Mouse (Mus musculus) Muller cell, postnatal 12 days (primary cell): Measurements from ENCODE around the gene Gal3st2.
"Not testable (repeated sequence)": the region's sequence is repeated elsewhere in the genome, so short reads cannot be mapped to it uniquely, and the experiment has no call there.

Experiments used
- DNase-seq: peaks from one replicate; pipeline ENCODE4 v3.0.0-alpha.2; 2015; ENCODE audit errors: inconsistent ontology term

Gal3st2 gene

DNA sequence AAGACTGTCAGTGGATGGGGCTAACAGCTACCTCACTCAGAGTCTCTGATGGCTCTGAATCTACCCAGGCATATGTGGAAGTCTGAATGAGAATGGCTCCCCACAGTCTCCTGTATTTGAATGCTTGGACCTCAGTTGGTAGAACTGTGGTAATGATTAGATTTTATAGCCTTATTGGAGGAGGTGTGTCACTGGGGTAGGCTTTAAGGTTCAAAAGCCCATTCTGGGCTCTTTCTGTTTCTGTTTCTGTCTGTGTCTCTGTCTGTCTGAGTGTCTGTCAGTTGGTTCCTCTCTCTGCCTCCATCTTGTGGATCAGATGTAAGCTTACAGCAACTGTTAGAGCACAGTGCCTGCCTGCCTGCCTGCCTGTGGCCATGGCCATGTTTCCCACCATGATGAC lies 1.5 kb upstream of the Gal3st2 start:
- DNase-seq = no peak

DNA sequence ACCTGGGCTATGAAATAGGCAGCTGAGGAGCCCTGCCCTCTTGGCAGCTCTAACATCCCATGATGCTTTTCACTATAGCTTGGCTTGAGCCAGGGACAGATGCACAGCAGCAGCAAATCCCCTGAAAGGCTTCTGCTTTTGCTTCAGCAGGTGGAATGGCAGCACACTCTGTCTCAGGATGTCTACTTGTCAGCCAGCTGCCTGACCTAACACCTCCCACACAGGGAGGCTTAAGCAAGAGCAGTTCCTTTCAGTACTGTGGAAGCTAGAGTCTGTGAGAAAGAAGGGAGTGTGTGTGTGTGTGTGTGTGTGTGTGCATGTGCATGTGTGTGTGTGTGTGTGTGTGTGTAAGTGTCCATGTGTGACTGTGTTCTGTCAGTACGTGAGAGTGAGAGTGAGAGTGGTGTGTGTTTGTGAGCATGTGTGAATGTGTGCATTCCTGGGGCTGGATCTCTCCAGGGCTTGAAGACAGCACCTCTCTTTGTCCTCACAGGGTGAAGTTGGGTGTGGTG lies 10.5 kb downstream of the Gal3st2 start:
- DNase-seq = not testable (repeated sequence)

DNA sequence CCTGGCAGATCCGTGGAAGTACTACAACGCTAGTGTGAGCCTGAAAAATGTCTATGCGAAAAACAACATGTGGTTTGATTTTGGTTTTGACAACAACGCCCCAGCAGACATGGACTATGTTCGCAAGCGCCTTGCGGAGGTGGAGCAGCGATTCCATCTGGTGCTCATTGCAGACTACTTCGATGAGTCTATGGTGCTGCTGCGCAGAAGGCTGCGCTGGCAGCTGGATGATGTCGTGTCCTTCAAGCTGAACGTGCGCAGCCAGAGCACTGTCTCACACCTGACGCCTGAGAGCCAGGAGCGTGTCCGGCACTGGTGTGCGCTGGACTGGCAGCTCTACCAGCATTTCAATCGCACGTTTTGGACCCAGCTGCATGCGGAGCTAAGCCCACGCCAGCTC lies 13.3 kb downstream of the Gal3st2 start:
- DNase-seq = not testable (repeated sequence)

DNA sequence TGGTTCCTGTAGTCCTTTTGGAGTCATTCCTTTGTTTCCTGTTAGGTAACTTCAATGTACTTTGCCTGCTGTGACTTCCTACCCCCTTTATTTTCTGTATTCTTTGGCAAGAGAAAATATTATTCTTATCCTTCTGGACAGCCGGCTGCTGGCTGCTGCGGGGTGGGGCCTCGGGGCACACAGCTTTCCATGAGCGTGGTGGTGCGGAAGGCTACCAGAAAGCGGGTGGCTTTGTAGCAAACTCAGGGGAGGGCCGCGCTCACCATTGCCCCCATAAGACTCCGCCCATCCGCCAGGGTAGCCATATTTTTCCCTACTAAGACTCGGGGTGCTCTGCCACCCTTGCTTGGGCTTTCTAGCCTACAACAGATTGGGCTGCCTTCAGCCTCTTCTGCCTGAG lies 20.7 kb downstream of the Gal3st2 start:
- not testable (repeated sequence) for DNase-seq

DNA sequence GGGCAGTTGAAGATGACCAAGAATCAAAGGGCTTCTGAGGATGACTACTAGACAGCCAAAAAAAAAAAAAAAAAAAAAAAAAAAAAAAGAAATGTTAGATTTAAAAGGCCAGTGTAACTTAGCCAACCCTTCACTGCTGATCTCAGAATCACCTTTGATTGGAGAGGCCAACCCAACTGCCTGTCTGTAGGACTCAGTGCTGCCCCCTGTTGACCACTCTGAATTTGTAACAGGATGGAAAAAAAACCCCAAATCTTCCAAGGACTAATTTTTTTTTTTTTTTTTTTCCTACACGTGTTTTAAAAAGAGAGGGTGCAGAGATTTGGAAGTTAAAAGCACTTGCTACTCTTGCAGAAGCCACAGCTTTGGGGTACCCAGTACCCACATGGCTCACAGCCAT lies 29.8 kb downstream of the Gal3st2 start:
- not testable (repeated sequence) for DNase-seq

DNA sequence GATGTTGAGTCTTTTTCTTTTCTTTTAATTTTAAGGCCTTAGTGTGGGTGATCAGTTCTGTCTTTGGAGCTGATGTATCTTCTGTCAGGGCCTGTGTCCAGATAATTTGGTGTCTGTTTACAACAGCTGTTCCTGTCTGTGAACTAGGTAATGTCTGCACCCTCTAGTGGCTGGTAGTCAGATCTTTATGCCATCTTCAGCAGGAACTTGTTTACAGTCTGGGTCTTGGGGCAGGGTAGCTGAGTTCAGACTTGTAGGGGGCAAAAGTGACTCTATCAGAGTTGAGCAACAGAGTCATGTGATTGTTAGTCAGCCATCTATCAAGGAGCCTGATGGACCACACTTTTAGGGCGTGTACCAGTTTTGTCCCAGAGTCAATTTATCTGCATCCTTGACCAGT lies 36.3 kb downstream of the Gal3st2 start:
- not testable (repeated sequence) for DNase-seq

DNA sequence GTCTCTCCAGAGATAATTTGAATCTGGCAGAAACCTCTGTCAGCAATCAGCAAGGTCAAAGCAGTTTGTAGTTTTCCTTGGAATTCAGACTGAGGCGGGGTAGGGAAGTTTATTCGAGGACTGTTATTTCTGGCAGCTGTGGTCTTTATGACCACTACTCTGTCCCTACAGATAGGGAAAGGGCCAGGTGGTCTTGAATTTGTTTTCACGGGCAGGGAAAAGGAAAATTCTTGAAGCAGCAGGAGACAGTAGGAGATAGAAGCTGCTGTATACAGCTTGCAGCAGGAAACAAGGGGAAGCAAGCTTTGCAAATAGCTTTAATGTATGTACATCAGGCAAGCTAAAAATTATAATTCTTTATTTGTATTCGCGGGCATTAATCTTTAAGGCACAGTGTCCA lies 40.2 kb downstream of the Gal3st2 start:
- not testable (repeated sequence) for DNase-seq

DNA sequence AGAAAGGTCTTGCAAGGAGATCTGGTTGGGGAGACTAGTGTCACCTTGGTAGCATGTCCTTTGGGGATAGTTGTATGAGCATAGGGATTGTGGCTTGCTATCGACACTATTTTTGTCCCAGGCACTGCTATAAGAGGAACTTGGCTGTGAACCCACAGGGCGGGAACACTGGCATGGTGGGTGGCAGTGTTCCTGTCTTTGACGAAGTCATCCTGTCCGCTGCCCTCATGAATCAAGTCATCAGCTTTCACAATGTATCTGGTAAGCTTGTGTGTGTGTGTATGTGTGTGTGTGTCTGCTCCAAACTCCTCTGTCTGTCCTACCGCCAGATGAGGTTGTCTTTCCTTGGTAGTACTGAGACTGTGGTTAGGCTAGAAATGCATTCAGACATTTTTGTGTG lies 45.6 kb downstream of the Gal3st2 start:
- DNase-seq = not testable (repeated sequence)

DNA sequence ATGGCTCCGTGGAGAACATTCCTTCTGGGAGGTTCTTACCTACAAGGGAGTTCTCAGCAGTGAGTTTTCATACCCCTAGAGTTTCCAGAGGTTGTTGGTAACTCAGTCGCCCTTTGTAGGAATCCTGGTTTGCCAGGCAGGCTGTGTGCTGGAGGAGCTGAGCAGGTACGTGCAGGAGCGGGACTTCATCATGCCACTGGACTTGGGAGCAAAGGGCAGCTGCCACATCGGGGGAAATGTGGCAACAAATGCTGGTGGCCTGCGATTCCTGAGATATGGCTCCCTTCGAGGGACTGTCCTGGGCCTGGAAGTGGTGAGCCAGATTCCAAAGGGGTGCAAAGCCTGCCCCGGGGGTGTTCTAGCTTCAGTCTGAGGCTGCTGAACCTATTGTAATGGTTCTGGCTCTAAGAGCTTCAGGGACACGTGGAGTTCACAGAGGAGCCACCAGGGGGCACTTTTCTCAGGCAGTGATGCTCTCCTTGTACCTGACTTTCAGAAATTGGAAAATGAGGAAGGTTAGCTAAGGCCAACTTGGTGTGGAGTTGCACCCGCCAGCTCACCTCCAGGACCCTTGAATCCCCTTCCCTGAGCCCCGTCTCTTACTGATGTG lies 48.0 kb downstream of the Gal3st2 start:
- not testable (repeated sequence) for DNase-seq

DNA sequence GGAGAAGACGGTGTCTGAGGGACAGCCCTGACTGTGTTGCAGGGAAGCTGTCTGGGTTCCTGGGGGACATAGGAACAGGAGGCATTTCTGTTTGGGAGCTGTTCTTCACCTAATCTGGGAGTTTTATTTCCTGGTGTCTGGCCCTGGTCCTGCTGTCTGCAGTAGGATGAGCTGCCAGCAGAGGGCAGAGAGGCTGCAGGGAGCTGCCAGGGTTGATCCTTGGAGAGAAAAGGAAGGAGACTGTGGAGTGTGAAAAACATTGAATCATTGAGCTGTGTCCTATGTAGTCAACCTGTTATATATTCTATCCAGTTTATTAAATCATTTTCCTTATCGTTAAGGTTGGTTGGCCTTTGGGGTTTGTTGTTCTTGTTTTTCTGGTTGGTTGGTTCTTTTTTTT lies 50.8 kb downstream of the Gal3st2 start:
- not testable (repeated sequence) for DNase-seq

DNA sequence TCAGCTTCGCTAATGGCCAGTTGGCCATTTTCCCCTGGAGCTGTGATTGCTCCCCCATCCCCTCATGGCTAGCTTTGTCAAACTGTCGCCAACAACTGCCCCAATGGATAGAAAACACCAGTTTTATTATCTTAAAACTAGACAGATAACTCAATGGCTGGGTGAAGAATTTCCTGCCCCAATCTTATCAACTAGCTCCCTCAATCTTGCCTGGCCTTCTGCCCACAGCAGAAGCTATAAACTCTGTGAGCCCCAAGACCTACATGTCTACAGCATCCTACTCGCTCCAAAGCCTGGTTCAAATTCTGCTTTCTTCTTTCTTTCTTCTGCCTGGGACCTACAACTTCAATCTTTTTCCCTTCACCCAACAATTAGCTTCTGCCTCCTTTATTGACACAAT lies 56.1 kb downstream of the Gal3st2 start:
- DNase-seq = not testable (repeated sequence)

DNA sequence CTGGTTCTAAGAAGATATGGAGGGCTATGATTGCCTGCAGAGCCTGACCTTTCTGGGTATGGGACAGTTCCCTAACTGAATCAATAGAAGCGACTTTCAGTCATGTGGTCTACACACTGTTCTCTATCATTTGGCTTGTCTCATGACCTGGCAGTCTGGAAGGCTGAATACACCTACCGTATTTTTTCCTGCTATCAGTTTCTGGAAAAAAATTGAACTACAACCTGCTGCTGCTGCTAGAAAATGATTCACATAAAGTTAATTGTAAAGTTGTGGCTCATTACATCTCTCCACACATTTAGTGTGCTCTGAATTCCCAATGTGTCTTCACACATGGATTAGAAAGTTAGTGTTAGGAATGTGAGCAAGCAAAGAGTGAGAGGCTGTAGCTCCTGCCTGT lies 56.9 kb downstream of the Gal3st2 start, which contains the start of gene Gal3st2b:
Gene Gal3st2b (plus strand): TSS at position 301 of the 400 bp plus-strand sequence.
- DNase-seq = not testable (repeated sequence)

DNA sequence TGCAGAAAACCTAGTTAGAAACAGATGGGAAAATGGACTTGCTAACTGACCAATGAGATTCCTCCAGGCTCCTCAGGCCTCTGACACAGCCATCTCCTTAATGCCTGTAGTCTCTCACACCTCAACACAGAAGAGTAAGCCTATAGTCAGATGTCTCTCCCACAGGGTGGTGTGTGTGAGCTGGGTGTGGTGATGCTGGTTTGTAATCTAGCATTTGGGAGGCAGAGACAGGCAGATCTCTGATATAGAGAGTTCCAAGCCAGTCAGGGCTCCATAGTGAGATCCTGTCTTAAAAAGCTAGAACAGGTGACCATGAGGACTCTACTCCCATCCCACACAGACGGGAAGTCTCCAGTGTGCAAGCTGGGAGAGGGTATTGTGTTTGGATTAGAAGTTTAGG lies 57.7 kb downstream of the Gal3st2 start:
- not testable (repeated sequence) for DNase-seq

DNA sequence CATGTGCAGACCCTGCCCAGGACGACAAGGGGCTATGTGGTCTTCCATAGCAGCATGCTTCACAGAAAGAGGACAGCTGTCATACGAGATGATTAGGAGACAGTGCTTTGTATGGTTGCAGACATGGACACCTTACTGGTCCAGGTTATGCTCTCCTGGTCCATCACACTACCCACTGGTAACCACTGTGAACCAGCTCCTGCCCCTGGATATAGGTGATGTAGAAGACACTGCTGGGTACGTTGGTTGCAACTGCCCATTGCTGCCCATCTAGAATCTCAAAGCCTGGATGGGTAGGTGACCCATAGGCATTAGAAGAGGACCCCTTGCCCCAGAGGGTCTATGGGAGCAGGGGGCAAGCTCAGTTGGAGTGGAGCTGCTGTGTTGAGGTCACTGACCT lies 58.2 kb downstream of the Gal3st2 start:
- DNase-seq = not testable (repeated sequence)

DNA sequence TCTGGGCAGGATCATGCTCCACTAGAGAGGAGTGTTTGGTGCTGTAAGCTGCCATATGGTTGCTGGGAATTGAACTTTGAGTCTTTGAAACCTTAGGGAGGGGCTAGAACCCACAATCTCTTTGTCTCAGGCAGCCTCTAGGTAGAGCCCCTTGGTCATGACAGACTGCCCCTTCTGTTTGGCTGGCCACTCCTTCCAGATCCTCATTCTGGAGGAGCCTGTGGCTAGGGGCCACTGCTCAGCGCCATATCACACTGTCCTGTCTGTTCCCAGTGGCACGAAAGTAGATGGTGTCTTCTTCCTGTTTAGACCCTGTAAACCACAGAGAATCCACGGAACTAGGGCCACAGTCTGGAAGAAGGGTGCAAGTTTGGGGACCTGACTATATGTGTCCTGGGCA lies 61.5 kb downstream of the Gal3st2 start:
- DNase-seq = not testable (repeated sequence)

DNA sequence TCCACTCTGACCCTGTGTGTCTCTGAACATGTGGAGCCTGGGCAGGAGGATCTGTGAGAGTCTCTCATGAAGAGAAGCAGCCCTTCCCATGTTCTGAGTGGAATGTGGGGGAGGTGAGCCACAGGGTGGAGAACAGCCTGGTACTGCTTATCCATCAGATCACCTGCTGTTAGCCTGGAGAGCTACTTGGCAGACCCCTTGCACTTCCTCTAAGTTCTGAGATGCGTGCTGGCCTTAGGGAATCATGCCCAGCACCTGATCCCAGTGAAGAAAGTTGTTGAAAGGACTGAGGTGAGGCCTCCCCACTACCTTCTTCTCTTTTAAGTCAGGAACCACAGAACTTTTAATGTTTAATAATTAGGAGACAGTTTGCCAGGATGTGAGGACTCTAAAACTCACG lies 62.0 kb downstream of the Gal3st2 start:
- DNase-seq = not testable (repeated sequence)
